Mouse (Mus musculus): ENCODE data around the gene Actr3. TPM values are rescaled to one million over a fixed set of nuclear protein-coding genes. Genes with fewer than 3 reads are reported as not detected.

The Actr3 gene
- 175 and 235 TPM in 2 replicates for polyA plus RNA-seq (2015; fragmentation: Nextera tagmentation; extraction: Ambion mirVana)

DNA sequence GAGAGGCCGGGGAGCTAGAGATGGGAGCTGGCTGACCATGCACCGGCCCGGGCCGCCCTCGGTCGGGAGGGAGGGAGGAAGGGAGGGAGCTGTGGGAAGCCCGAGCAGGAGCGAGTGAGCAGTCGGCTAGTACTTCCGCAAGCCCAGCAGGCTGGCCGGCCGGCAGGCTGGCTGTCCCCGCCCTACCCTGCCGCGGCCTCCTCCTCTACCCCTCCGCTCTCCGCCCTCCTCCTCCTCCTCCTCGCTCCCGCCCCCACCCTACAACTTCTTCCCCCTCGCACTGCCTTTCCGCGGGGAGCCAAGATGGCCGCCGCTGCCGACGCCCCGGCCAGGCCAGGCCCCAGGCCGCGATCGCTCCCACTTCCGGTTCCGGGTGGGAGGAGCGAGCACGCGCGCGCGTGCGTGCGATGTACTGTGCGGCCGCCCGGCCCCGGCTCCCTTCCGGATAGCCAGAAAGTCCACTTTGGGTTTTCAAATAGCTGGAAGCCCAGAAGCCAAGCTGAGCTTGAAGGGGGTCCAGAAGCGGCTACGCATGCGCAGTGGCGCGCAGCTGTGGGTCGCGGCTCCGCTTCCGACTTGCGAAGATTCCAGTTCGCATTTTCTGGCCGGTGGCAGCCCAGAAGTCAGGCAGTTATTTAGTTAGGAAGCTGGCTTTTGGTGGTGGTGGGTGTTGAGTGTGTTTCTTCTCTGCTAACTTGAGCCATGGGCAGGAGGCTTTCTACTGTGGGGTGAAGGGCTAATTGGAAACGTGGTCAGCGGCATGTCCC lies at the start of gene Actr3:
Actr3 (minus strand) TSS at position 359 of the 767 bp plus-strand sequence.

Other genes starting within 250 kb of the Actr3 start
- 9.0 and 13.0 TPM in 2 replicates for gene Slc35f5, start 124.9 kb upstream of the Actr3 start, polyA plus RNA-seq (2015; fragmentation: Nextera tagmentation; extraction: Ambion mirVana)
- gene Gpr39, start 241.3 kb upstream of the Actr3 start, polyA plus RNA-seq (2015; fragmentation: Nextera tagmentation; extraction: Ambion mirVana), result 0.30 and 0.47 TPM in 2 replicates